18 mouse cellular contexts compared by ENCODE assay signal in genomic region chr6:76382323-76382722, GRCm38 (mm10).
DNase-seq lines count a peak whose midpoint lies in the region; ATAC-seq lines count a peak whose summit lies in the region.
"Had no signal": no experiment of that assay in that cellular context is flagged by ENCODE, and none has a peak within 500 bp of the region (broad histone marks: within the 10 kb centered on the region; RNA-seq: fewer than 3 reads in every experiment).

No protein-coding gene starts in this region.

- no peak for ATAC-seq in CD4-positive, CD25-positive, alpha-beta regulatory T cell, adult 4 months
- ATAC-seq: forebrain, embryonic 16.5 days; hindbrain, embryonic 16.5 days had no signal

- peak; percentile 9 for DNase-seq in layer of hippocampus, adult 11-12 months (ENCODE audit: low spot score)
- no peak for DNase-seq in layer of hippocampus, adult 9-10 months (ENCODE audit: low spot score)
- DNase-seq in left cerebral cortex, adult 9 months (ENCODE audit: low spot score in 2 of 2) = peak; percentile 9 to 12
- no peak for DNase-seq in left cerebral cortex, postnatal 10 days (ENCODE audit: extremely low spot score in 1 of 2, low spot score in 2 of 2)
- DNase-seq in right cerebral cortex, postnatal 14 days = peak; percentile 9
- DNase-seq in right cerebral cortex, postnatal 25 days = no peak
- DNase-seq: adrenal gland, adult 2 months; adrenal gland, postnatal 25 days; cerebellum, adult 11 months; cerebellum, adult 8-10 months; cerebellum, postnatal 14 days; gastrocnemius, postnatal 10 days; heart, adult 18-20 months; heart, postnatal 10 days; heart, postnatal 4 days had no signal

- intact Hi-C loops in left cerebral cortex, postnatal 10 days (cut with DNase I) = no loop called here

Comparison
In these comparisons a context has a peak if more than half of its experiments do, and no peak if none do; other contexts are left out.
1. DNase-seq: peak in layer of hippocampus, adult 11-12 months (single experiment), left cerebral cortex, adult 9 months (2 of 2) and right cerebral cortex, postnatal 14 days (single experiment); none in layer of hippocampus, adult 9-10 months (single experiment), left cerebral cortex, postnatal 10 days (0 of 2) and right cerebral cortex, postnatal 25 days (single experiment).